In genomic region chr13:20904118-20904517, GRCm38 (mm10) we compare ENCODE assay signal across 33 mouse cellular contexts.
"Had no signal": no experiment of that assay in that cellular context is flagged by ENCODE, and none has a peak within 500 bp of the region (broad histone marks: within the 10 kb centered on the region; RNA-seq: fewer than 3 reads in every experiment).

No protein-coding gene starts in this region.

- H3K9ac ChIP-seq: heart, embryonic 12.5 days; heart, embryonic 13.5 days; heart, embryonic 15.5 days; hindbrain, embryonic 12.5 days; hindbrain, embryonic 13.5 days; hindbrain, embryonic 14.5 days; hindbrain, embryonic 15.5 days; intestine, embryonic 15.5 days; kidney, embryonic 15.5 days had no signal

- H3K4me3 ChIP-seq: heart, embryonic 12.5 days; heart, embryonic 13.5 days; heart, embryonic 15.5 days; hindbrain, embryonic 12.5 days; hindbrain, embryonic 13.5 days; hindbrain, embryonic 15.5 days; intestine, embryonic 15.5 days; kidney, embryonic 15.5 days; layer of hippocampus, adult 2 months; left cerebral cortex, adult 2 months had no signal

- H3K4me1 ChIP-seq: intestine, embryonic 15.5 days; kidney, embryonic 15.5 days had no signal

- H3K4me2 ChIP-seq: heart, embryonic 12.5 days; heart, embryonic 13.5 days; heart, embryonic 15.5 days; hindbrain, embryonic 12.5 days; hindbrain, embryonic 13.5 days; hindbrain, embryonic 14.5 days; hindbrain, embryonic 15.5 days; intestine, embryonic 15.5 days; kidney, embryonic 15.5 days had no signal

- H3K9me3 ChIP-seq: heart, embryonic 12.5 days; heart, embryonic 13.5 days; heart, embryonic 15.5 days; hindbrain, embryonic 12.5 days; hindbrain, embryonic 13.5 days; hindbrain, embryonic 15.5 days; intestine, embryonic 15.5 days; kidney, embryonic 15.5 days had no signal

- H3K36me3 ChIP-seq: heart, embryonic 12.5 days; heart, embryonic 13.5 days; heart, embryonic 15.5 days; hindbrain, embryonic 12.5 days; hindbrain, embryonic 13.5 days; hindbrain, embryonic 15.5 days; intestine, embryonic 15.5 days; kidney, embryonic 15.5 days had no signal

- DNase-seq: heart, postnatal 10 days; heart, postnatal 14 days; heart, postnatal 36 days; heart, postnatal 4 days; kidney, adult 11 months; kidney, adult 18-20 months; kidney, adult 2 months; kidney, adult 8-10 months; kidney, adult 9 months; kidney, postnatal 10 days; kidney, postnatal 14 days; kidney, postnatal 25 days; kidney, postnatal 36 days; kidney, postnatal 4 days; layer of hippocampus, adult 9-11 months; layer of hippocampus, postnatal 36 days had no signal

- H3K27me3 ChIP-seq: heart, embryonic 12.5 days; heart, embryonic 13.5 days; heart, embryonic 15.5 days; hindbrain, embryonic 12.5 days; hindbrain, embryonic 13.5 days; hindbrain, embryonic 15.5 days; intestine, embryonic 15.5 days; kidney, embryonic 15.5 days had no signal

- ATAC-seq: hindbrain, embryonic 16.5 days; hindbrain, postnatal 0 days; inflammation-experienced regulatory T-cells, adult 6 months; intestine, embryonic 15.5 days; intestine, embryonic 16.5 days; intestine, postnatal 0 days had no signal

- H3K27ac ChIP-seq: heart, embryonic 13.5 days; heart, embryonic 15.5 days; hindbrain, embryonic 12.5 days; hindbrain, embryonic 13.5 days; hindbrain, embryonic 14.5 days; hindbrain, embryonic 15.5 days; hindbrain, postnatal 0 days; intestine, embryonic 15.5 days; kidney, embryonic 15.5 days; kidney, postnatal 0 days; layer of hippocampus, adult 2 months; left cerebral cortex, adult 2 months had no signal
